Mouse (Mus musculus) brain, adult 2 months (tissue): ENCODE measurements around the gene Hepacam.

Experiments used
- DNase-seq: peaks from one replicate; pipeline ENCODE4 v3.0.0; 2011; ENCODE audit warnings: low read depth, low spot score

The Hepacam gene

DNA sequence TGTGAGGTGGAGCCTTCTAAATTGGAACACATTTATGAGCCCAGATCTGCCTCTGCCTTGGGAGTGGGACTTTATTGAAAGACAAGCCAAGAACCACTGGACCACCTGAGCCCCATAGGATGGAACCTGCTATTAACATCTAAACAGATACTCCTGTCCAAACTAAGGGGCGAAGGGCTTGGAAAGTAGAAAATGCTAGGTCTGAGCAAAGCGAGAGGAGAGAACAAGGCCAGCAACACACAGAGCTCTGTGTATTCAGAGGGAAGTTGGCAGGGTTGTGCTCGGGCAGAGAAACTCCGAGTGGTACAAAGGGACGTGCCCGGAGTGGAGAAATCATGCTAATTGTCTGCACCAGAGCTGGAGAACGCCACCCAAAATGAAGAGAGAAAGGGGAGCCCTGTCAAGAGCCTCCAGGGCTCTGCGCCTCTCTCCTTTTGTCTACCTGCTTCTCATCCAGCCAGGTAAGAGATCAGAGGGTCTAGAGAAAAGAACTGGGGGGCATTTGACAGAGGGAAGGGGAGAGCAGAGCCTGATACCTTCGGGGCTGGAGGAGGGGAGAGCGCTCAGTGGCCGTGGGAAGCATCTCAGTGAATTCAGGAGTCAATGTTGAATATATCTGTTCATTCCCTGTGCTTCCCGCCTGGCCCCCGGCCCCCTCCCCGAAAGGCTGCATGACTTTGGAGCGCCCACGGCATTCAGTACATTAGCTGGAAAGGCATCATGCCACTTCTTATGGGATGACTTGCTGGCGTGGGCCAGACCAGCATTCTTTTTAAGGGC lies at the start of gene Hepacam:
Gene Hepacam, plus strand, starts transcription at position 51 of the 780 bp plus-strand sequence.
- peak; percentile 86 for DNase-seq

DNA sequence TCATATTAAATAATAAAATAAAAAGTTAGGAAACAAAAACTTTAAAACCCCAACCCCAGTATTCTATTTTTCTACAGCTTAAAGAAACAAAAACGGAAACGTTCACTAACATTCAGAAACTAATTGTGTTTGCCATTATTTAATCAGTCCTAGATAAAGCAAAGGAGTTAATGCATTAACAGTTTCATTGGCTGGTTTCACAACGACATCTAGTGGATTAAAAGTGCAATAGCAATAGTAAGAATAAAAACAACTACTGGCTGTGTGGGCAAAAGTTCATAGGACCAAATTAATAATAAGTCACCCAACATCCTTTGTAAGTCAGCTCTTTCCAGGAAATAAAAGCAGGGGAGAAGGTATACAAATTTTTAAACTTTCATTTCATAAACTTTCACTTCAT lies 37.7 kb upstream of the Hepacam start:
- DNase-seq, result peak; percentile 35

DNA sequence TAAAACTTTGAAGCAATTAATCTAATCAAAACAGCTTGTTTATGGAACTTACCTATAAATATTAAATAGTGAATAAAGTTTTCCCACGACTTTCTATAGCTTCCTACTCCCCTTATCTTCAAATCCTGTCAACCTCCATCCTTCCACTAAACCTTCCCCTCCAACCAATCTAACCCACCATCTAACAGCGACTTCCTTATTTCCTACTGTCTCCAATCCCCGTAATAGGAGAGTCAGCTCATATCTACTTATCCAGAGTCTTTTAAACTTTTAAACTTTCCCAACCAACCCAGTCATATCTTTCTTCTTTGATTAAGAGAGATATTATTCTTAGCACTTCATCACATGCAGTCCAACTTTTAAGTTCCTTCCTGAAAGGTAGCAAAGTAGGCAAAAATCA lies 21.7 kb upstream of the Hepacam start:
- no peak for DNase-seq

DNA sequence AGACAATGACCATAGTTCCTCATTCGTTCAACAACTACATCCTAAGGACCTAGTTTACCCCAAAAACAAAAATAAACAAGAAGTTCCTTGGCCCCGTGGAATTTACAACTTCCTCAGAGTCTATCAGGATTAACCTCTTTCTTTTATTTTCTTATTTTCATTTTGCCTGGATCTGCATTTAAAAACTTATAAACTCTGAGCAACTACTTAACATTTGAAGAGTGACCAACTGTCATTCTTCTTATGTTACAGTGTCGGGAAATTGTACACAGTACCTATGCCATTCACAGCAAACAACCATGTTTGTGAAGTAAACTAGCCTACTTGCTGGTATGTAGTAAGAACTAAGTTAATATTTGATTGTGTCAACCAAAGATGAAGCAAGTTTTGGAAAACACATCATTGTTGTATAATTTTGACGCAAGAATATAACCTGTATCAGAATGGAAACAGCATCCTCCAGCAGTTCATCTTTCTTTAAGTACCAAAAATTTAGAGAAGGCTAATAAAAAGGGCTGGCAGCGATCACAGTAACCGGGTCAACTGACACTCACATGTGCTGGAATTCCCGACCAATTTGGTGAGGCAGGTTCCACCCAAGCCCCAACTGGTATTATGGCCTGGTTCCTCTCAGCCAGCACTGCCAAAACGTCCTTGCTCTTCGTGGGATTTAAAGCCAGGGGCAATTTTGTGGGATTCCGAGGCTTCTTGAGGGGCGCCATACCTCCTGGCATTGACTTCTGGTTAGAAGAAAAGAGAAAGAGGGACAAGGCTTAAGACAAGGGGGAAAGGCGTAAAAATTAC lies 19.8 kb upstream of the Hepacam start:
- no peak for DNase-seq

DNA sequence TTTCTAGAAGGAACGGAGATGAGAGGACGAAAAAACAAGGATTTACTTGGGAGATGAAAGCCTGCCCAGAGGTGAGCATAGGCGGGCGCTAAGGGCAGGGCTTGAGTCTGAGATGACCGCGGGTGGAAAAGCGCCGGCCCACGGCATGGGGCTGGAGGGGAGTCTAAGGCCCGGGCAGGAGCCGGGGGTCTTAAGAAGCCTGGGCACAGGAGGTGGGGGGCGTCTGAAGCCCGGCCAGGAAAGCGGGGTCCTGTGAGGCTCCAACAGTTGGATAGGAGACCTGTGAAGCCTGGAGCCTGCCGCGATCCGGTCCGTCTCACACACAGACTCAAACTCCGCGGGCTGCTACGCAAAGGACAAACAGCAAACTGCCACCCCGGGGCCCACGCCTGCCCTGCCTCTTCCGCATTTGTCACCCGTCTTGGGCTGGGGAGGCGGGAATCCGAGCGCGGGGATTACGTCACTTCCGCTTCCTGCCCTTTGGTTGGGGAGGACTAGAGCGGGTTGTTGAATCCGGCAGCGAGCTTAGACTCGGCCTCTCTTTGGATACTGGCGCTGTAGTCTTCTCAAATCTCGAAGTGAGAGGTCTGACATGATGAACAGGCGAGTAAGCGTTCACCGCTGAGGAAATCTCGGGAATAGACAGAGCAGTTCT lies 19.0 kb upstream of the Hepacam start, which contains the start of gene Ccdc15:
Gene Ccdc15, minus strand, starts transcription at position 445 of the 655 bp plus-strand sequence.
- DNase-seq, result peak; percentile 99

DNA sequence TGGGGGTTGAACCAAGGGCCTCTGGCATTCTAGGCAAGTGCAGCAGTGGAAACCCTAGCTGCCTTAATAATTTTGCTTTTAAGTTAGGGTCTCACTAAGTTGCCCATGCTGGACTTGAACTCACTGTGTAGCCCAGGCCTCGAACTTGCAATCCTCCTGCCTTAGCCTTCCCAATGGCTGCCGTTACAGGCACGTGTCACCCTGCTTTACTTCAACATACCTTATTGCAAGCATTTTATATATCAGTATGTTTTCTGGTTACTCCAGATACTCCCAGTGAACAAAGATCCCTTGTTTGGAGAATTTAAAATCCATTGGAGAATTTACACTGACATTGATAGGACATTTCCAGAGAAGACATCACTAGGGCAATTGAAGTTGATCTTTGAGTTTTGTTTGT lies 18.1 kb upstream of the Hepacam start:
- no peak for DNase-seq

DNA sequence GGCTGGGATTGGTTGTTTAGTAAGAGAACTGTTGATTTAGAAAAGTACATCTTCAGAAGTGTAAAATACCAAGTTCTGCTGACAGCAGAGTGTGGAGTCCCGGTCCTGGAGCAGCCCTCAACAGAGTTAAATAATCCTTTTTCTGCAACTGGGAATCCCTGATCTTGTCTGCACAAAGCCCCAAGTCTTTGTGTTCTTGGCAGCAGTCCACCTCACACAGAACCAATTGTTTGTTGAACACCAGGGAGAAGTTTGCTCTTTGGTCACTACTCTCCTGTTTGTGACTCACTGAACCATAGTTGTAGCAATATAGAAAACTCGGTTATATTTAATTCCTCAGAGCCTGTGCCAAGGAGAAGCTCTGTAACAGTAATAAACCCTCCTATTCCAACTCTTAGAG lies 15.9 kb upstream of the Hepacam start:
- DNase-seq, result peak; percentile 89

DNA sequence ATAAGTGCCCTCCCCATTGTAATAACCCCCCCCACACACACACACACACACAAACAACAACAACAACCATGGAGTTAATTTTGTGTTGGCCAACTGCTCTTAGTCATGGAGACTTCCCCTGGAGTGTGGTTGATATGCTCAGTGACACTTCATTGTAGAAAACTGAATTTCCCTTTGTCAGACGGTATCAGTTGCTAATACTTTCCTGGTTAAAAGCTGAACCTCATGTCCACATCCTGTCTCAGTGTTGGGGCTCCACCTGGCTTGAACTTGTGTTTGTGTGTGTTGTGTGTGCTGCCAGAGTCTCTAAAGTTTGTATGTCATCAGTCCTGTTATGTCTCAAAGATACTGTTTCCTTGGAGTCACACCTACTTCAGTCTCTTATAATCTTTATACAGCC lies 12.7 kb upstream of the Hepacam start:
- DNase-seq, result no peak

DNA sequence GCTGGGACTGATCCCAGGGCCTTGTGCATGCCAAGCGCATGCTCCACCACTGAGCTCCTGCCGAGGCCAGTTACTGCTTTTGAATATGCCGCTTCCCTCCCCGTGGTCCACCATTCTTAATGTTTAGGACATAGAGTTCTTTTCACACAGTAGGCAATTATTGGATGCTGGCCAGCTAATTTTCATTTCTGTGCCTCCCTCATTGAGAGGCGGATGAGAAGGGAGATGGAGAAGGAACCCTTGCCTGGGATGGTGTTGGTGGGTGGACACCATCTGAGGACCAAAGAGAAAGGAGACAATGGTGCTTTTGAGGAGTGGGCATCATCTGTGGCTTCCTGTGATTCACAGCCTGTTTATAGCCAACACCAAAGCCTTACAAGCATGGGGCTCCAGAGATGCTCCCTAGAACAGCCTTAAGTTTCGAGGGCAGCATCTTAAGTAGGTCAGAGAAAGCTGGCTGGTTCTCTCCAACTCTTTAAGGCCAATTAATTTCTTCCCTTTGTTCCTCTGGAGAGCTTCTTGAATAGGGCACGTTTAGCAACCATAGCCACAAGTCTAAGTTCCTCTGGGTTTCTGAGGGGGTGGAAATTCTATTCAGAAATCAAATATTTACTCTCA lies 8.3 kb upstream of the Hepacam start:
- DNase-seq, result peak; percentile 63

DNA sequence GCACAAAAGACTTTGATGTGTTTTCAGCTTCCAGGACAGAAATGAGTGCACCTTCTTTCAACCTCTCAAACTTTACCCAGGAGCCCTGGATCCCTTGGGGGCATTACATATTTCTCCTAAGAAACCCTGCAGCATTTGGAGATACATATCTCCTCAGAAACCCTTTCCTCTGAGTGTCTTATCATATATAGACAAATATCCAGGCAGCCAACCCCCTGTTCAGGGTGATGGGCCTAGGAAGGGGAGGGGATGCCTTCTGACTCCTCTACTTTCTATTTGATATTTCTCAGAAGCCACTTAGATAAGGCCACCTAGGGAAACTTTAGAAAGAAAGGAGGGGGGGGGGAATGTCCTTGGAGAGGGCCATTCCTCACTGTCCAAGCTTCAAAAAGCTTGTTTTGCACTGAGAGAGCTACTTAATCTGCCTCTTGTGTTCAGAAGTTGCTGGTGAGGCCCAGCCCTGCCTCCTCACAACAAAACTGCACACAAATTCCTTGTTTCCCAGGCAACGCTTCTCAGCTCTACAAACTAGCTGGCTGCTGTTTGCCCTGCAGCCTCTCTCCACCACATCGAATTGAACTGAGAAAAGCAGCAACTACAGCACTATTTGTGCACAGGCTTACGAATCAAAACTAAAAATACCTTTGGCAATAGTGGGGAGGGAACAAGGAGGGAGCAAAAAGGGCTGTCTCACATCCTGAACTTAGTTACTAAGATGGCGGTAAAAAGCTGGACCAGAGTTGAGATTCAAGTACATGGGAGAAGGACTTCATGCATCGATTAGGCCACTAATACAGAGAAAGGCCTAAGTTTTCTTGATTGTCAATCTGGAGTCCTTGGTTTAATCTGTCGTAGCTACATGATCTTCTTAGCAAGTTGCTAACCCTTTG lies 7.6 kb upstream of the Hepacam start:
- peak; percentile 95 for DNase-seq

DNA sequence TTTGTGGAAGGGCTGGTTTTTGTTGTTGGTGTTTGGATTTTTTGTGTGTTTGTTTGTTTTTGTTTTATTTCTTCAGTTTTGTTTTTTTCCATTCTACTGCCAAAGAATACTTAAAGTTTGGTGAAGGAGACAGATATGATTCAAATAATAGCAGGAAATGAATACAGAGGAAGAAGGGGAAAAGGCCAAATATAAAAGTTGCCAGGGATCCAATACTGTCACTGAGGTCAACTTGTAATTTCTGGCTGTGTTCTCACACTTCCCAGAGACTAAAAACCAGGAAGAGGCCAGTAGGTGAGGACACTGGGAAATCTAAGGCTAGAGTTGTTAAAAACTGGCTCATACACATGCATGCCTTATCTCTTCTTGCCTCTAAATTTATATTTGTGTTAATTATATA lies 5.1 kb upstream of the Hepacam start:
- DNase-seq, result no peak

DNA sequence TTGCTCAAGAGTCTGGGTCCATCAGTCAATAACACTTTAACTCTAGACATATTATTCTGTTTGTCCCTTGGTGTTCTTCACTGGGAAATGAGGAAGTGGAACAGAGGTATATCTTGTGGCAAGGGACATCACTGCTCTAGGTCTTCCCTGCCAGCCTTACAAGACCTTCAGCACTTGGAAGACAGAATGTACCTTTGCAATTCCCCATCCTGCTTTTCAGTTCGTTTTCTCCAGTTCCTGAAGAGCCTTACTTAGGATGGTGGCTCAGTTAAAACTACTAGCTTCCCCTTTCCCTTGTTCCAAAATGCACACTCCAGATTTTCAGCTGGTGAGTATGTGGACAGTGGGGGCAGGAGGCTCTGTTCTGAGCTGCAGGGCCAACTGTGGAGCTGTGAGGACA lies 4.3 kb upstream of the Hepacam start:
- DNase-seq, result peak; percentile 7

DNA sequence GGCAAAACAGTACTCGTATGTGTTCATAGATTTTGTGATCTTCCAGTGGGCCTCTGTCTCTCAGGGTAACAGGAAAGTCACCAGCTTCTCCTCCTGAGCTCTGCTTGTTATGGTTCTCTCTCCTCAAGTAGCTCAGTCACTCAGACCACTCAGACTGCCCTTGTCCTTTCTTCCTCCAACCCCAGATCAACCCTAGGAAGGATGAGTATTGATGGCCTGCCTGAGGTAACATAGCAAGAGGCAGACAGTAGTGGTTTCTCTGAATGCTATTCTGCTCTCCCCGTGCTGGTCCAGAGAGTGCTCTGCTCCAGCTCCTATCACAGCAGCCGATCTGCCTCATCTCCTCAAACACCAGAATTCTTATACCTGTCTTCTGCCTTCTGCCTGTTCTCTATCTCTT lies 3.6 kb upstream of the Hepacam start:
- no peak for DNase-seq

DNA sequence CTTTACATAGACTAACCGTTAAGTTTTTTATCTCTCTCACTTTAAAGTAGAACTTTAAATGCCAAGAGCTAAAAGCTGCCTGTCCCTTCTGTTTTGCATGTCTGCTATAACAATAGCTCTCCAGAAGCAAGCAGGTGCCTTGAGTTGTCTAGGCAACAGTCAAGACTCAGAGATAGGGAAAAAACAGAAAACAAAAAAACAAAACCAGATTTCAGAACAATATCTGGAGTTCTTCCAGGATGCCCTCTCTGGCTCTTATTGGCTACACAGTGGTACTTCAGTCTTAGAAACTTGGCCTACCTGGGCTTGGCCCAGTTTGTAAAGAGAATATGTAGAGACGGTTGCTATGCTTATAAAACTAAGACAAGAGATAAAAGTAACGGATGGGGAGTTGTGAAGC lies 2.8 kb upstream of the Hepacam start:
- peak; percentile 43 for DNase-seq

DNA sequence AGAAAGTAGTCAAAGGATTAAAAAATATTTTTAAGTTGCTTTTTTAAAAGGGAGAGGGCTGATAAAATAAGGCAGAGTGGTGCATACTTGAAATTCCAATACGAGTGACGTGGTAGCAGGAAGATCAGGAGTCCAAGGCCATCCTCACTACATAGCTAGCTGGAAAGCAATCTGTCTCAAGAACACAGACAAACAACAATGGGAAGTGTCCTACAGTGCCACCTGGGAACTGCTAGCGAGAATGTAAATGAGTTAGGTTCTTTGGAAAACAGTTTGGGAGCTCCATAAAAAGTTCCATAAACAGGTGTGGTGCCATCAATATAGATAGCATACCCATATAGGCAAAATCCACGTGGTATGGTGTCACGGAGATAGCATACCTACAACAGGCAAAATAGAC lies 1.4 kb upstream of the Hepacam start:
- DNase-seq, result peak; percentile 19

DNA sequence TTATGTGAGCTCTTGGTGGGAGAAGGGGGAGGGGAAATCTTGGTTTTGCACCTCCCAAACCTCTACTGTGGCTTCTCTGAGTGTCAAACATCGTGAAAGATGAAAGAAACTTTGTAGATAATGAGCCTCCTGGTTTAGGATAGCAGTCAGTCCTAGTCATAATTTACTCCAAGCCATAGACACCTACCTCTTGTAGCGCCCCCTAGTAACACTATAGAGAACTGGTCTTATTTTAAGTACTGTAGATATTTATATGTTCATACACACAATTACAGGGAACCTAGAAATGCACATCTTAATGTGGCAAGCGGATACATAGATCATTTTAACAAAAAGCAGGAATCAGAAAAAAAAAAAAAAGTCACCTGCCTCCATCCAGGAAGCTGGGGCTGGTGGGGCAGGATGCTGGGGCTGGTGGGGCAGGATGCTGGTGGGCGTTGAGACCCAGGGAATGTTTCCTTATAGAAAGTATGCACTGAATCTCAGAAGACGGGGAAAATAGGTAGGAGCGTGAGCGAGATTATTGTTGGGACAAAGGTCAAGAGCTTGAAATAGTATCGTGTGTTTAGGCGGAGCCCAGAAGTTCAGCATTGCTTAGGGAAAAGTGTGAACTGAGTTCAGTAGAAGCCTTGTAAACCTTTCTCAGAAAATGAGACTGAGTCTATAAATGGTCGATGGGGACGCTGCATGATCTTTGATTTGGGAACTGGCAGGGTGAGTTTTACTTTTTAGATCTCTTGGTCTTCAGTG lies 1.1 kb downstream of the Hepacam start:
- DNase-seq, result peak; percentile 28

DNA sequence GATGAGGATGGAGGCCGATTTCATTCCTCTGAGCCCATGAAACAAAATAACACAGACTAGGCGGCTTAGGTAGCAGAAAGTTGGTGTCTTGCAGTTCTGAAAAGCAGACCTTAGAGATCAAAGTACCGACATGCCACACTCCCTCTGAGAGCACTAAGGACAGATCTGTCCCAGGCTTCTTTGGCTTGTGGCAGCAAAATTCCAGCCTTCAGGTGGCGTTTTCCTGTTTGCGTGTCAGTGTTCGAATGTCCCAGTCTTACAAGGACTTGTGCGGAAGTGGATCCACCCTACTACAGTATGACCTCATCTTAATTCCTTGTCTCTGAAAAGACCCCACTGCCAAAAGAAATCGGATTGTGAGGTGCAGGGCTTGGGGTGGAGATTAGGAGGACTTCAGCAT lies 1.7 kb downstream of the Hepacam start:
- peak; percentile 8 for DNase-seq

DNA sequence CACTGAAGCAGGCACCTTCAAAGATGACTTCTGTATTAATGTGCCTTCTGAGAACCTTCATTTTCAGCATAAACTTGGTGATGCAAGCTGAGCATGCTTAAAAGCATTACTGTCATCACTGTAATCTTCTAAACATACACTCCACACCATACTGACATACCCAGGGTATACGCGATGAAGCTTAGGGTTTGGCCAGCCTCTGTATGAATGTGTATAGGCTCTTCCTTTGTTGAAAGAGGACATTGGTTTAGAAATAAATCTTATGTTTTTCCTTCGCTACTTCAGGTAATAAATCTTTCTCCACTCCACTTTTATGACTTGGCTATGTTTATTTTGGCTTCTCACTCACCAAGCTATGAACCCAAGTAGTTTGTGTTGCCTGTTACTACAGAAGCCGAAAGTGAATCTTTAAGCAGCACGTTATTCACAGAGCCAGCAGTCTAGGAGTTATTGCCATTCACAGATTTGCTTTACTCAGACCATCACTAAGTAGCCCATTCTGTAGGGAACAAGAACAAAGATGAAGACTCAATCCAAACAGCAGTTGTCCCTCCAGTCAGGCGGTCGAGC lies 4.2 kb downstream of the Hepacam start:
- no peak for DNase-seq

DNA sequence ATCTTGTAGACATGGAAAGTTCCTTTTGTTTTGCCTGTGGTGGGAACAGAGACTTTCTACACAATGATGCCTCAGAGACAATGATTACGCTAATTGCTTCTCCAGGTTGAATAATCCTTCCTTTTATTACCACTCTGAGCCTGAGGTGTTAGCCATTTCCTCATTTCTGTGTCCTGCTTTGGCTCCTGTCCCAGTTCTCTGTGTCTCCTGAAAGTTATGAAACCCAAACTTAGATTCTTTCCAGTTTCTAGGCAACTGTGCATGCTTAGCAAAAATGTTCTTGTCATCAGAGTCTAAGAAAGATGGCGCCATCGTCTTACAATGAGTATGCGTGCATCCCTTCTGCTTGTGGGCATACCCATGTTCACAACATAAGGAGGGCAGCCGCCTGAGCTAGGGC lies 8.6 kb downstream of the Hepacam start:
- DNase-seq, result peak; percentile 61

DNA sequence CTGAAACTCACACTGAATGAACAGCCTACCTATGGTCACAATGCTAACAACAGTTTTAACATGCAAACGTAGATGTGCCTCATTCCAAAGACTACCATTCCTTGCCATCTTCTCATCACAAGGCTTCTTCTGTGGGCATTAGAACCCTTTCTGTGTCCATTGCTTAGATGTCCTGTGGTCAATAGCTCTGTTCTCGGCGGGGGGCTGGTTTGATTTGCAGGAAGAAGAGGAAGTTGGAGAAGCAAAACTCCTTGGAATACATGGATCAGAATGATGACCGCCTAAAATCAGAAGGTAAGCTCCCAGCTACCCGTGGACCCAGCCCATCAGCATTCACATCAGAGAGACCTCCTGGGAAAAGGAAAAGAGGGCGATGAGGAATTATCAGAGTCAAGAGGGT lies 16.0 kb downstream of the Hepacam start:
- no peak for DNase-seq
